Mouse (Mus musculus): ENCODE results near the gene Hunk. TPM values are rescaled to one million over a fixed set of nuclear protein-coding genes. Genes with fewer than 3 reads are reported as not detected.

Gene Hunk
- total RNA-seq, 2 experiments from 2014 or later, result not detected

DNA sequence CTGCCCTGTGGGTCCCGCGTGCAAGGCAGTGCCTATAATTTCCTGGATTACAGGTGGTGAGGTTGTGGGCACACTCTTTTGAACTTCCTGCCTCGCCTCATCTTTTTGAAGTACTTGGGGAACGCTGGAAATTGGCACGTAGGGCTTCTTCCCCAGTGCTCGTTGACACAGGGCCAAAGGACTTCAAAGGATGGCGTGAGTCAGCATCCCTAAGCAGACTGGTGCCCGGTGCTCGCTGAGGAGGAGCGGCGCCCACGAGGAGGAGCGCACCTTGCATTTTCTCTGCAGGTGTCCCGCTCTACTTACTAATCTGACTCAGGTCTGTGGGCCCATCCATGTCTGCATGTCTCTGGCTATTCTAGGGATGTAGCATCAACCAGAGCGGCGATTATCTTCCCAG is 4.9 kb downstream of the Hunk start:
- ATAC-seq (replicated peaks; ENCODE audit: poor library complexity), result no peak

DNA sequence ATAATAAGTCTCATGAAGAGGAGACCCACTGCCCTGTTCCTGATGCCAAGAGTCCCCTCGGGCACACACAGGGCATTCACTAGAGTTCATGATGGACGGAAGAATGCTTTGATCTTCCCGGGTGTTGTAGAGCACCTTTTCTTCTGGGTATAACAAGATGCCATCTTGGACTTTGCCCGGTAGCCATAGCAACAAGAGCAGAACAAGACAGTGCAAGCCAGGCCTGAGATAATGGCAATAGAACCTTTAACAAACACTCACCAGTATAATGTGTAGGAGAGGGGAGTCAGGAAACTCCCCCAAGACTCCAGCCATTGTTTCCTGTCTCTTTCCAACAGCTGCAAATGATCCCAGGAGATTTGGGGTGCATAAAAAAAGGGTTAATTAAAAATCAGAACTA is 8.9 kb downstream of the Hunk start:
- ATAC-seq (replicated peaks; ENCODE audit: poor library complexity), result no peak

DNA sequence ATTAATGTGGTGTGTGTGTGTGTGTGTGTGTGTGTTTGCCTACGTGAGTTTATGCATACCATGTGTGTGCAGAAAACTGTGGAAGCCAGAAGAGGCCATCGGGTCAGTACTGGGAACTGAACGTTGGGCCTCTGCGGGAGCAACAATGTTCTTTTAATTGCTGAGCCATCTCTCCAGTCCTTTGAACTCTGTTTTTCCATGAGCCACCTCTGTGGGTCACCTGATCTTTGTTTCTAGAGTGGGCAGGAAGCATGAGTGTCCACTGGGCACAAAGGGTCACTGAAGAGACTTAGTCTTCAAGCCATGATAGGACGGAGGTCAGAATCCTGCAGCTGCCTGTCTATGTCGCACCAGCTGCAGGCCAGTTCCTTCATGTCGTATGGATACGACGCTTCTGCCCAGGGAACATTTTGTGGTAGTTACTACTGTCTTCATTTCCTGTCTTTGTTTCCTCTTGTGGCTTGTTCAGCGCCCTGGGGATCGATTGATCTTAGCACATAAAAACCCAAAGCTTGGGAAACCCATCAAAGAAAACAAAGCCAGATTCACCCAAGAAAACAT is 10.3 kb downstream of the Hunk start:
- peak; percentile 70 for ATAC-seq (replicated peaks; ENCODE audit: poor library complexity)

DNA sequence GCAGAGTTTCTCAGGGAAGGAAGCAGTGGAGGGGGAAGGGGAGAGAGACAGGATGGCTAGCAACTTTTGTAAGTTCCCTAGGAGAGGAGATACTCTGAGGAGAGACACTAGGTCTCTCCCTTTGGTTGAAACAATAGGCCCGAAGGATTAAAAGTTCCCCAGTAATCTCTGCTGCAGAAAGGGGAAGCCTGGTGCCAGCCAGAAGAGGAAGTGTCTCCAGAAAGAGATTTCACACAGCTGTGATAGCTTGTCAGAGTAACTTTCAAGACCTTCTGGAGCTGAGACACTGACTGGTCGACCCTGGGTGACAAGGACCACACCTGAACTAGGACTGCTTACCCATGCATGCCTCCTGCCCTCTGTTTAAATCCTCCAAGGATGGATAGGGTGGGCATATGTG is 11.1 kb downstream of the Hunk start:
- peak; percentile 84 for ATAC-seq (replicated peaks; ENCODE audit: poor library complexity)

DNA sequence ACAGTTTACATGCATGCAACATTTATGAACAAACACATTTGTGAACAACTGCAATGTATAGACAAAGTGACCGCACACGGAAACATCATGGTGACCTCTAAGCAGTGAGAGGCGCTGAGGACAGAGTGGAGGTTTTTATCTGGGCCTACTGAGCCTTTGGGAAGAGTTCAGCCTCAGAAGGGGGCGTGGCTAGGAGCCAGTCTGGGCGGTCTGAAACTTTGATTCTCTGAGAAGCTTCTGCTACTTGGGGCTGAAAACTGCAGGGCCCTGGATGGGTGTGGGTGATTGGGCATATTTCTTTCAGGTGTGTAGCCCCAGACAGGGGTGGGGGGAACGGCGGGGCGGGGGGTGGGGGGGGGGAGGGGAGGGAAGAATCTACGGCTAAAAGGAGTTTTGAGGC is 14.5 kb downstream of the Hunk start:
- ATAC-seq (replicated peaks; ENCODE audit: poor library complexity), result no peak

DNA sequence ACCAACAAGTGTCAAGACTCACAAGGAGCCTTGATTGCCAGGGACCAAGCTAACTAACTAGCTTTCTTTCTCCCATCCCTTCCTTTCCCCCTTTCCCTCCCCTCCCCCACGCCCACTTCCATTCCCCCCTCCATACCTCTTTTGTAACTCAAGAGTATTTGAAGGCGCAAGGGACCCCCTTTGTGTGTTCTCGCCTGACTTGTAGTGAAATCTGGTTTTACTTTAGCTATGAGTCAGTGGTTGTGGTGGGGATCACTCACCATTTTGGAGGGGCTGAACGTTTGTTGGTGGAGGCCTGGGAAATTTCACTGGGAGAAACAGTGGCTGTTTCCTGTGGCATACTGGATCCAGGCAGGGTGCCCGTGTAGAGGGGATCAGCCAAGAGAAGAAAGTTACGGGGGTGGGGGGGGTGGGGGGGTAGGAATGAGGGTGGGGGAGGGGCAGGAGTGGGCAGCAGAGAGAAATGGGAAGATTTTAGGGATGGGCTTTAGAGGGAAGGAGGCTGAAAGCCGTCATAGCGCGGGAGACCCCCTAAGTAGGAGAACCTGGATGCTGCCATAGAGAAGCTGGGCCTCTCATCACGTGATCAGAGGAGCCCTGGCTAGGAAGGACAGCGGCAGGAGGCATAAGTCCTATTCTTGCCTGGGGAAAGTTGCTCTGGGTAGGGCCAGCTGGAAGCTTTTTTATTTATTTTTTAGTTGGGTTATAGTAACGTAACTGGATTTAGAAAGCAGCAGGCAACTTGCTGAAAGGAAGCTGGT is 15.3 kb downstream of the Hunk start:
- ATAC-seq (replicated peaks; ENCODE audit: poor library complexity), result no peak

DNA sequence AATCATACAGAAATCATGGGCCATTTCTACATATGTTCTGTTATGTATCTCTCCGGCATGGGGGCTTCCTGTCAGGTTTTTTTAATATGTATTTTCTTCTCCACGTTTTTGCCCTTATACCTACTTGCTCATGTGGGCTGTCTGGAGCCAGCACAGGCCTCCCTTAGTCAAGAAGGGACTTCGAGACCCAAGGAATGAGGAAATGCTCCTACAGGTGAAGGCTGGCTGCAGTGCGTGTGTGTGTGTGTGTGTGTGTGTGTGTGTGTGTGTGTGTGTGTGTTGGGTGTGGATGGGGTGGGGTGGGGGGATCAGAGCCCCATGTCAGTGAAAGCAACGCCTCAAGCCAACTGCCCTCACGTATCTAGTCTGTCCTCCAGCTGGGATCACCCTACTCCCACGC is 16.5 kb downstream of the Hunk start:
- ATAC-seq (replicated peaks; ENCODE audit: poor library complexity), result no peak

DNA sequence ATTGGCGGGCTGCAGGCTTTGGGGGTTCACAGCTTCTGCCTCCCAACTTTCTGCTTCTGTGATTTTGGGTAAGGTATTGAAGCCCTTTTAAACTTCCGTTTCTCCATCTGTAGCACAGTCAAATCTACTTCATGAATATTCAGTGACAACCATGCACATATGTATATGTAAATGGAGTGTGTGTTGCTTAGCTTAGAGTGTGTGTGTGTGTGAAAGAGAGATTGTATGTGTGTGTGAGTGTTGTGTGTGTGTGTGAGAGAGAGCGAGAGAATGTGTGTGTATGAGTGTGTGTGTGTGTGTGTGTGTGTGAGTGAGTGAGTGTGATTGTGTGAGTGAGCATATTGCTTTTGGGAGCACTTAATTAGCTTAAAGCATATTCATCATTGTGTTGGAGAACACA is 19.4 kb downstream of the Hunk start:
- no peak for ATAC-seq (replicated peaks; ENCODE audit: poor library complexity)

DNA sequence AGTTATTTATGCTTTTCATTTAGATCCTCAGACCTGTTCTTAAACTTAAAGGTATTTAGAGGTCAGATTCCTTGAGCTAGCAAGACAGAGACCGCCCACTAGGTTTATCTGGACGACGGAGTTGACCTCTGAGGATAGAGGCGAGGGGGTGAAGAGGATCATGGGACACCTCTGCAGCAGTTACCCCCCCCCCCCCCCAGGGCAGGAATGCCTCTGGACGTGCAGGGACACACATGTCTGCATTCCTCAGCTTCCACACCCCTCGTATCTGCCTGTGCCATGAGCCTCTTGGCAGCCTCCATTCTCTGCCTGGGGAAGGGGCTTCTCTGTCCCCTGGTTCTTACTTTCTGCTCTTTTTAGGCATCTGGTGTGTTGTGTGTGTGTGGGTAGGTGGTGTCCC is 19.8 kb downstream of the Hunk start:
- ATAC-seq (replicated peaks; ENCODE audit: poor library complexity), result no peak

DNA sequence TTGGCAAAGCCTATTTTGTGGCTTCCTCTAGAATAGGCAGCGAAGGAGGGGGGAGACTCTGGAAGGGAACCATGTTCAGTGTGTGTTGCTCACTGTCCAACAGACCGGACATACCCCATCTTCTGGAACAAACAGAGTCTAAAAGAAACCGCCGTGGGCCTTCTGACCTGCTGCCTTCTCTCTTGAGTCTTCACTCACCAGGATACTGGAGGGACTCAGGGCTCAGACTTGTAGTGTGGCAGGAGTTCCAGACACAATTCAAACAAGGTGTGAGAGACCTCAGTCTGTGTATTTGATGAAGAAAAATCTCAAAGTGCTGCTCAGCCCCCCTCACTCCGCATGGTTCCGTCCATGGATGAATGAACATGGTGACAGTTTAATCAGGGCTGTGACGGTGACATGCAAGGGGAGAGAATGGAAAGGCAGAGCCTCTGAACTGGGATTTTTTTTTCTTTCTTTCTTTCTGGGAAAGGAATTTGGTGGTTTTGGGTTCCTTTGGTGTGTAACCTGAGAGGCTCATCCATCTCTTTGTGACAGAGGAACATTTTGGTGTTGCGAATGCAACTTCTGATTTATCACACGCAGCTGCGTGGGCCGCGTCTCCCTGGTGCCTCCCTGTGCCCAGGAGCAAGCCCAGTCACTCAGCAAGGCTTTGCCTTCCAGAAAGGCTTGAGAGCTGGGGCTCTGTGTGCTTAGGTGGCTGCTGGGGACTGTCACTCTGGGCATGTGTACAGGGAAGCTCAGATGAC is 21.9 kb downstream of the Hunk start:
- ATAC-seq (replicated peaks; ENCODE audit: poor library complexity), result no peak

DNA sequence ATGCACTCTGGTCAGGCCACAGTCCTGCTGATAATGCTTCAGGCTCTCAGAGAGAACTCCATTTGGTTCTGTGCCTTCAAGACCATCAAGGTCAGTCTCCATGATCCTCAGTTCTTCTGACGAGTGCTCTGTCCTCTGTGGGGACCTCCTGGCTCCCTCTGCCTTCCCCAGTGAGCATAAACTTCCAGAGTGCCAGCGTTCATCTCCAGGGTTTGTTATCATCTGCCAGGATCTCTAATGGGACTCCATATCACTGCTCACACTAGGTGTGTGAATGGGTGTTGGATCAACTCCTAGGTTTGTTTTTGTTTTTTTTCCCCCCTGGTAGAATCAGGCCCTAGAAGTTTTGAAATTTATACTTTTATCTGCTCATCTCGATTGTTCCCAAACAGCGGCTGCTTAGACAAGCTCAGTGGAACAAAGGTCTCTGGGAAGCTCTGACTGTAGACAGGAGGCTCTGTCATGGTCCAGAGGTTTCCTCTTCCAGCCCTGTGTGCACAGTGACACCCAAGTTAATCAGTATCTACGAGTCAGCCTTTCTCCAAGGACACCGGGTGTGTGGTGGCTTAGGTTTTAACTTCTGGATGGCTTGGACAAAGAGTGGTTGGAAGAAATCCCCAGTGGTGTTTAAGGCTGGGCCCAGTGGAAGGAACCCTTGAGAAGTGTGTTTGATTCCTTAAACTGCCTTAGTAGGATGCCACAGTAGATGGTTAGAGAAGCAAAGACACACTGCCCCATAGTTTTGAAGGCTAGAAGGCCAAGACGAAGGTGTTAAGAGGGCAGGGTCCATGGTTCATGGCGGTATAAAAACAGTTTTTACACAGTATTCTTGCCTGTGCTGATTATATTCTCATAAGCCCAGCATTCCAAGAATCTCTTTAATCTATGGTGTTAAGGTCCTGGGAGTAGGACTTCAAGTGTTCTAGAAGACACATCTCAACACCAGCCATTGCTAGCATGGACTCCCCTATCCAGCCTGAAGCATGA is 26.6 kb downstream of the Hunk start:
- ATAC-seq (replicated peaks; ENCODE audit: poor library complexity), result no peak

DNA sequence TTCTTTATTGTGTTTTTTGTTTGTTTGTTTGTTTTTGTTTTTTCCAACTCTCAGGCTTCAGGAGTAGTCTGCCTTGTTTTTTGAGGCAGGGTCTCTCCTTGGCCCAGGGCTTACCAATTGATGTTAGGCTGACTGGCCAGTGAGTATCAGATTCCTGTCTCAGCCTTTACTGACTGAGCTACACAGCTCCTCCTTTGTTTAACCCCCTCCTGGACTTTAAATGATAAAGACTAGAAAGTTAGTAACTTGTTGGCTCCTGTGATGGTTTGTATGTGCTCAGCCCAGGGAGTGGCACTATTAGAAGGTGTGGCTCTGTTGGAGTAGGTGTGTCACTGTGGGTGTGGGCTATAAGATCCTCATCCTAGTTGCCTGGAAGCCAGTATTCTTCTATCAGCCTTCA is 30.8 kb downstream of the Hunk start:
- no peak for ATAC-seq (replicated peaks; ENCODE audit: poor library complexity)

DNA sequence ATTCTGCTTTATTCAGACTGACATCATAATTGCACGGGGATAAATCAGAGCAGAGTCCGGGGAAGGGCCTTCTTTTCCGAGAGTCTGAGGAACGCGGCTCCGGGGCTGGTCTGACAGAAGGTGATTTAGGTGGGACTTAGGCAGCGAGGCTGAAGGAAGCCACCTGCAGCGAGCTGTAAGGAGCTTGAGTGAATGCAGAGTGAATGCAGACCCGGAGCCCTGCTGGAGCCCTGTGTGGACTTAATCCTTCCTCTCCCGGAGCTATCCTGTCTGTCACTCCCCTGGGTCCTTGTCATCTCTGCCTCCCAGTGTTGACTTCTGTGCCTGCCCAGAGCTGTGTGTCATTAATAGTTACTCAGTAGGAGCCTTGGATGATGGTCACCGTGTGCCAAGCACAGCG is 32.8 kb downstream of the Hunk start:
- no peak for ATAC-seq (replicated peaks; ENCODE audit: poor library complexity)

DNA sequence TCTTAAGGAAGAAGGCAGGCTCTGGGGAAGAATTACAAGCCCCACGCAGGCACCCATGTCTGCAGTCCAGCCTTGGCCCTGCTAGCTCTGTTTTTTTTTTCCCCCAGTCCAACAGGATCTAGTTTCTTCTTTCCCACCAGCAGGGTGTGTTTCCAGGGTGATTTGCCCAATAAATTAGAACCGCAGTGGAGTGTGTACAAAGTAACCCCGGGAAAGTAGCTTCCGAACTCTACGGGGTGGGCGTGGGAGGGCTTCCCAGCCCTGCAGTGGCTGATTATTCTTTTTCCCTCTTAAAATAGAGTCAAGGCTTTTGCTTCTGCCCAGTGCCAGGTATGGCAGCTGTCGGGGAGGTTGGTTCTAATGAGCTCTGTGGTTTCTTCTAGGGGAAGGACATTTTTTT is 35.3 kb downstream of the Hunk start:
- no peak for ATAC-seq (replicated peaks; ENCODE audit: poor library complexity)

DNA sequence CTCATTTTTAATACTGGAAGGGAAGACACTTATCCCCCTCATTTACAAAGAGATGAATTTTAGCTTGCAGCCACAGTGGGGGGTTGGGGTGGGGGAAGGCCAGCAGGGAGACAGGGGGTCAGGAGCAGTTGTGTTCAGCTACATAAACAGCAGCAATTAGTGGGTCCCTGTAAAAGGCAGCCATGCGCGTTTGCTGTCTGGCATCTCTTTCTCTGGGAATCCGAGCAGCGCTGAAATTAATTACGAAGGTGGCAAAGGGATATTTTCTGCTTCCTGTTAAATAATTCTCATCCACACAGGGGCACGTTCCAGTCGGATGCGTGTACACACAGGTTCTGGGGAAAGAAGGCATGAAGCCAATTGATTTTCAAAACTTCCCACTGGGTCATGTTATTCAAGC is 35.7 kb downstream of the Hunk start:
- no peak for ATAC-seq (replicated peaks; ENCODE audit: poor library complexity)

DNA sequence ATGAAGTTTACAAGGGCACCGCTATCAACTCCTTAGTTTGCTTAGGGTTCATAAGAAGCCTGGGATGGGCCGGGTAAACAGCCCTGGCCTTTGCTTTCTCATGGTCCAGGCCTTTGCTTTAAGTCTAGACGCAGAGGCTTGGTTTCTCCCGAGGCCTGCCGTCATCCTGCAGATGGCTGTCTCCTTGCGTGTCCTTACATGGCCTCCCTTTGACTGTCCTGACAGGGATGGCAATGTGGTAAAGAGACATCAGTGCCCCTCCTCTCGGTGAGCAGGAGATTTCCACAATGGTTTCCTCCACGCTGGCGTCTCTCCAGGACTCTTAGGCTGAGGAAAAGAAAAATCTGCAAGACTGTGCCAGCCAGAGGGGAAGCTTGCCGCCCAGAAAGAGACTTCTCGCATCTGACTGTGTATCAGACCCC is 36.3 kb downstream of the Hunk start:
- ATAC-seq (replicated peaks; ENCODE audit: poor library complexity), result no peak

DNA sequence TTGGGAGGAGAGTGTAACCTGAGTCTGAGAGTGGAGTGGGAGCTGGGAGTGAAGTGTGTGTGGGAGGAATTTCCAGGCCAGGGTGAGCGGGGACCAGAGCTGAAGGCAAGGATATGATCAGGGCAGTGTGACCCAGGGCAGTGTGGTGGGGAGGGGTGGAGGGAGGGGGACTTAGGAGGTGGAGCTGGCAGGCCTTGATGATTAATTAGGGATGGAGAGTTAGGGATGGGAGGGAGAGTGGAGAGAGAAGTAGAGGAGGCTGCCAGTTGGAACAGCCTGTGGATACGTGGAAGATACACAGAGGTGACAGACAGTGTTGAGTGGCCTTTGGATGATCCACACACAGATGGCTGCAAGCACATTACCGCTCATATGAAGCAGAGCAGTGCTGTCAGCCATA is 38.1 kb downstream of the Hunk start:
- ATAC-seq (replicated peaks; ENCODE audit: poor library complexity), result no peak

DNA sequence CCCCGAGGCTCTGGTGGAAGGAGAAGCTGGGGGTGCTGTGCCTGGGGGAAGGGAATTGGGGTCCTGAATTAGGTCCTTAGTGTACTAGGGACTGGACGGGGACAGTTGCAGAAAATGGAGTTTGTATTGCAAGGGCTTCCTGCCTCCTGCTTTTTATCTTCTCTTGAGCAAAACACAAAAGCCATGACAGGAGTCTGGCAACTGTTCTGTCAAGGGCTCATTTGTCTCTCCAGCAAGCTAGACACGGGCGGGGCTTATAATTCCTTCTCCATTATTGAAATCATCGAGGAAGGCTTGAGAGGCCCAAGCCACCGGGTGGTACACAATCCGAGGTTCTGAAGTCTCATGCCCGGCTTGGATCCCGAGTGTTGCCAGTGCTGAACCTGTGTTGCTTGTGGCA is 38.6 kb downstream of the Hunk start:
- no peak for ATAC-seq (replicated peaks; ENCODE audit: poor library complexity)

DNA sequence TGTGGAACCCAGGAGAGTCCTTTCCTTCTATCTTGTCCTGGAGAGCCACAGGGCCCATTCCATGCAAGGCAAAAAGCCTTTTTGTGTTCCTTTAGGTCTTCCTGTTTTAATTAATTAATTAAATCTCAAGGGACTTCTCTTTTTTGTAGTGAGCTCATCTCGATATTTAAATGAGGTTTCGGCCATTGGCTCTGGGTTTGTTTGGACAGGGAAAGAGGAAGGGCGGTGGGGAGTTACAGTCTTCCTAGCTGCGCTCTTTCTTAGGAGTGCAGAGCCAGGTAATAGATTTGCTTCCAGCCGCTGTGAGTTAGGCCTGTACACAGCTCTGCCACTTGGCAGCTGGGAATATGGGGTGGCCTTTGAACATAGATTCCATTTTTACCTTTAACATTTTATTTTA is 40.4 kb downstream of the Hunk start:
- peak; percentile 46; the same call in 1 of the 2 replicates for ATAC-seq (replicated peaks; ENCODE audit: poor library complexity)

DNA sequence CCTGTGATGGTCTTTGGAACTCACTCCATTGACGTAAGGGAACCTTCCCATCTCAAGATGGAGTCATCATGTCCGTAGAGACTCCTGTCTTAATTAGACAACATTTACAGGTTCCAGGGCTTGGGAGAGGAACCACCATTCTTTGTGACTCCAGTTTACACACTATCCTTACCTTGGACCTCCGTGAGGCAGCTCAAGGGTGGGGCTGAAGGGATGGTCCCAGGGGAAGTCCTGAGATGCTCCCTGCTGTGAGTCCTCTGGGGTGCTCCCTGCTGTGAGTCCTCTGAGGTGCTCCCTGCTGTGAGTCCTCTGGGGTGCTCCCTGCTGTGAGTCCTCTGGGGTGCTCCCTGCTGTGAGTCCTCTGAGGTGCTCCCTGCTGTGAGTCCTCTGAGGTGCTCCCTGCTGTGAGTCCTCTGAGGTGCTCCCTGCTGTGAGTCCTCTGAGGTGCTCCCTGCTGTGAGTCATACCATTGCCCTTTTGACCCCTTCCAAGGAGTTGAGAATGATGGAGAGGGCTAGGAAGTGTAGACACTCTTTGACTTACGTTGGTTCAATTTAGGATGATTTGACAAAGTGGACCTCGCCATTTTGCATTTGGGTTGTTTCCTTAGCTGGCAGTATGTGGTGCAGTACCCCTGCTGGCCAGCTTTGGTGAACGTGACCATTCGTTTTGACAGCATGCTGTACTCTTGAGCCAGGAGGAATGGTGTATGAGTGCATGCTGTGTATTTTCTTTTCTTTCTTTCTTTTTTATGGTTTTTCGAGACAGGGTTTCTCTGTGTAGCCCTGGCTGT is 42.2 kb downstream of the Hunk start:
- ATAC-seq (replicated peaks; ENCODE audit: poor library complexity), result no peak
